Mouse (Mus musculus): ENCODE results near the gene Lhfp. TPM values are rescaled to one million over a fixed set of nuclear protein-coding genes. Genes with fewer than 3 reads are reported as not detected.

Lhfp gene
- polyA plus RNA-seq, 1 experiment from 2014 or later, result 50.1 TPM

- H3K4me3 ChIP-seq (ENCODE audit: low read depth, low read length), result no peak overlapping the region
- no peaks in the 10 kb centered on the region for H3K27me3 ChIP-seq (ENCODE audit: control insufficient read depth, insufficient read depth, low read length)
- whole genome bisulfite sequencing, result 42% methylated on average over 10 of the region's 10 CpGs
- DNase-seq (ENCODE audit: low spot score) (no peak), ATAC-seq (ENCODE audit: insufficient read depth, low FRiP score, low TSS enrichment) (no peak; the same call in 1 of the 2 replicates)
- H3K4me1 ChIP-seq (ENCODE audit: control insufficient read depth, insufficient read depth, low read length), result peaks cover 24% of the 10 kb centered on the region; the same call in 1 of the 2 replicates
- H3K9me3 ChIP-seq (ENCODE audit: control insufficient read depth, low read length), result no peaks in the 10 kb centered on the region
- no peak overlapping the region for H3K9ac ChIP-seq (ENCODE audit: low read length)
- no peak overlapping the region for H3K4me2 ChIP-seq (ENCODE audit: low read depth)
- H3K36me3 ChIP-seq (ENCODE audit: control insufficient read depth, insufficient read depth, low read length), result no peaks in the 10 kb centered on the region
- H3K27ac ChIP-seq (ENCODE audit: low read depth, low read length), result peak overlapping the region; percentile 46; the same call in 1 of the 2 replicates
Observed at GRCm38 (mm10) chr3:53201670-53202069, 160.3 kb downstream of the Lhfp start.

GRCm38 (mm10) chr3:53202184-53202583, 160.9 kb downstream of the Lhfp start:
- H3K4me2 ChIP-seq (ENCODE audit: low read depth), result no peak overlapping the region
- 57% methylated on average over 6 of the region's 6 CpGs for WGBS
- H3K27me3 ChIP-seq (ENCODE audit: control insufficient read depth, insufficient read depth, low read length), result no peaks in the 10 kb centered on the region
- DNase-seq (ENCODE audit: low spot score) (no peak), ATAC-seq (ENCODE audit: insufficient read depth, low FRiP score, low TSS enrichment) (no peak)
- H3K9me3 ChIP-seq (ENCODE audit: control insufficient read depth, low read length), result no peaks in the 10 kb centered on the region
- H3K4me3 ChIP-seq (ENCODE audit: low read depth, low read length), result no peak overlapping the region
- H3K9ac ChIP-seq (ENCODE audit: low read length), result no peak overlapping the region
- H3K36me3 ChIP-seq (ENCODE audit: control insufficient read depth, insufficient read depth, low read length), result no peaks in the 10 kb centered on the region
- peaks cover 28% of the 10 kb centered on the region; the same call in 1 of the 2 replicates for H3K4me1 ChIP-seq (ENCODE audit: control insufficient read depth, insufficient read depth, low read length)
- peak overlapping the region; percentile 46; the same call in 1 of the 2 replicates for H3K27ac ChIP-seq (ENCODE audit: low read depth, low read length)

- no peak for DNase-seq (ENCODE audit: low spot score)
Observed at GRCm38 (mm10) chr3:53202698-53203097, 161.4 kb downstream of the Lhfp start.

GRCm38 (mm10) chr3:53203656-53204055, 162.3 kb downstream of the Lhfp start:
- H3K9me3 ChIP-seq (ENCODE audit: control insufficient read depth, low read length), result no peaks in the 10 kb centered on the region
- H3K4me2 ChIP-seq (ENCODE audit: low read depth), result no peak overlapping the region
- no peak overlapping the region for H3K9ac ChIP-seq (ENCODE audit: low read length)
- WGBS, result 49% methylated on average over 5 of the region's 5 CpGs
- ATAC-seq (ENCODE audit: insufficient read depth, low FRiP score, low TSS enrichment) (no peak), DNase-seq (ENCODE audit: low spot score) (no peak)
- peaks cover 28% of the 10 kb centered on the region; the same call in 1 of the 2 replicates for H3K4me1 ChIP-seq (ENCODE audit: control insufficient read depth, insufficient read depth, low read length)
- no peaks in the 10 kb centered on the region for H3K36me3 ChIP-seq (ENCODE audit: control insufficient read depth, insufficient read depth, low read length)
- no peaks in the 10 kb centered on the region for H3K27me3 ChIP-seq (ENCODE audit: control insufficient read depth, insufficient read depth, low read length)
- no peak overlapping the region for H3K4me3 ChIP-seq (ENCODE audit: low read depth, low read length)
- no peak overlapping the region for H3K27ac ChIP-seq (ENCODE audit: low read depth, low read length)

More at GRCm38 (mm10) chr3:53202698-53203097, 161.4 kb downstream of the Lhfp start:
- peaks cover 28% of the 10 kb centered on the region; the same call in 1 of the 2 replicates for H3K4me1 ChIP-seq (ENCODE audit: control insufficient read depth, insufficient read depth, low read length)
- H3K4me2 ChIP-seq (ENCODE audit: low read depth), result no peak overlapping the region
- no peak overlapping the region for H3K9ac ChIP-seq (ENCODE audit: low read length)
- no peak overlapping the region for H3K4me3 ChIP-seq (ENCODE audit: low read depth, low read length)
- H3K27me3 ChIP-seq (ENCODE audit: control insufficient read depth, insufficient read depth, low read length), result no peaks in the 10 kb centered on the region
- WGBS, result 69% methylated on average over 3 of the region's 3 CpGs
- no peak overlapping the region for H3K27ac ChIP-seq (ENCODE audit: low read depth, low read length)
- no peaks in the 10 kb centered on the region for H3K36me3 ChIP-seq (ENCODE audit: control insufficient read depth, insufficient read depth, low read length)
- no peak for ATAC-seq (ENCODE audit: insufficient read depth, low FRiP score, low TSS enrichment)
- no peaks in the 10 kb centered on the region for H3K9me3 ChIP-seq (ENCODE audit: control insufficient read depth, low read length)

GRCm38 (mm10) chr3:53204348-53204984, 163.1 kb downstream of the Lhfp start:
- Histone ChIP-seq H3K27ac (ENCODE audit: low read depth, low read length) (no peak overlapping the region), H3K36me3 (ENCODE audit: control insufficient read depth, insufficient read depth, low read length) (no peaks in the 10 kb centered on the region)
- 85% methylated on average over 7 of the region's 7 CpGs for WGBS

GRCm38 (mm10) chr3:53204985-53205365, 163.6 kb downstream of the Lhfp start:
- Histone ChIP-seq H3K27me3 (ENCODE audit: control insufficient read depth, insufficient read depth, low read length) (no peaks in the 10 kb centered on the region), H3K4me3 (ENCODE audit: low read depth, low read length) (no peak overlapping the region), H3K4me1 (ENCODE audit: control insufficient read depth, insufficient read depth, low read length) (peaks cover 33% of the 10 kb centered on the region), H3K9me3 (ENCODE audit: control insufficient read depth, low read length) (no peaks in the 10 kb centered on the region), H3K36me3 (ENCODE audit: control insufficient read depth, insufficient read depth, low read length) (no peaks in the 10 kb centered on the region), H3K27ac (ENCODE audit: low read depth, low read length) (no peak overlapping the region), H3K4me2 (ENCODE audit: low read depth) (no peak overlapping the region), H3K9ac (ENCODE audit: low read length) (no peak overlapping the region)
- WGBS, result 91% methylated on average over 1 of the region's 1 CpGs
- ATAC-seq (ENCODE audit: insufficient read depth, low FRiP score, low TSS enrichment), result no peak
- no peak for DNase-seq (ENCODE audit: low spot score)

More at GRCm38 (mm10) chr3:53204348-53204984, 163.1 kb downstream of the Lhfp start:
- H3K4me3 ChIP-seq (ENCODE audit: low read depth, low read length), result no peak overlapping the region
- no peak overlapping the region for H3K4me2 ChIP-seq (ENCODE audit: low read depth)
- H3K9ac ChIP-seq (ENCODE audit: low read length), result no peak overlapping the region
- DNase-seq (ENCODE audit: low spot score), result no peak
- H3K27me3 ChIP-seq (ENCODE audit: control insufficient read depth, insufficient read depth, low read length), result no peaks in the 10 kb centered on the region
- no peak for ATAC-seq (ENCODE audit: insufficient read depth, low FRiP score, low TSS enrichment)
- H3K9me3 ChIP-seq (ENCODE audit: control insufficient read depth, low read length), result no peaks in the 10 kb centered on the region
- peaks cover 29% of the 10 kb centered on the region for H3K4me1 ChIP-seq (ENCODE audit: control insufficient read depth, insufficient read depth, low read length)

- no peak for DNase-seq (ENCODE audit: low spot score)
- Histone ChIP-seq H3K9me3 (ENCODE audit: control insufficient read depth, low read length) (no peaks in the 10 kb centered on the region), H3K4me2 (ENCODE audit: low read depth) (no peak overlapping the region), H3K4me3 (ENCODE audit: low read depth, low read length) (no peak overlapping the region), H3K4me1 (ENCODE audit: control insufficient read depth, insufficient read depth, low read length) (peaks cover 33% of the 10 kb centered on the region), H3K9ac (ENCODE audit: low read length) (no peak overlapping the region), H3K36me3 (ENCODE audit: control insufficient read depth, insufficient read depth, low read length) (no peaks in the 10 kb centered on the region), H3K27ac (ENCODE audit: low read depth, low read length) (no peak overlapping the region), H3K27me3 (ENCODE audit: control insufficient read depth, insufficient read depth, low read length) (no peaks in the 10 kb centered on the region)
- ATAC-seq (ENCODE audit: insufficient read depth, low FRiP score, low TSS enrichment), result no peak
- 85% methylated on average over 3 of the region's 3 CpGs for WGBS
Observed at GRCm38 (mm10) chr3:53205706-53206105, 164.4 kb downstream of the Lhfp start.

GRCm38 (mm10) chr3:53206509-53207224, 165.3 kb downstream of the Lhfp start:
- Histone ChIP-seq H3K4me1 (ENCODE audit: control insufficient read depth, insufficient read depth, low read length) (peaks cover 40% of the 10 kb centered on the region), H3K27me3 (ENCODE audit: control insufficient read depth, insufficient read depth, low read length) (no peaks in the 10 kb centered on the region), H3K27ac (ENCODE audit: low read depth, low read length) (peak overlapping the region; percentile 68), H3K4me2 (ENCODE audit: low read depth) (no peak overlapping the region; the same call in 1 of the 2 replicates), H3K9me3 (ENCODE audit: control insufficient read depth, low read length) (no peaks in the 10 kb centered on the region), H3K9ac (ENCODE audit: low read length) (0 out of 2 replicates have a peak overlapping the region, but pooled peaks have one; percentile 27), H3K36me3 (ENCODE audit: control insufficient read depth, insufficient read depth, low read length) (no peaks in the 10 kb centered on the region), H3K4me3 (ENCODE audit: low read depth, low read length) (no peak overlapping the region)
- 26% methylated on average over 11 of the region's 11 CpGs for WGBS
- ATAC-seq (ENCODE audit: insufficient read depth, low FRiP score, low TSS enrichment) (peak; percentile 54), DNase-seq (ENCODE audit: low spot score) (peak; percentile 62)

All from neural tube, embryonic 11.5 days (tissue).